Mouse (Mus musculus): ENCODE measurements around the gene Nrcam.

Nrcam gene

GRCm38 (mm10) chr12:44438884-44439283 is 110.2 kb downstream of the Nrcam start:
- peak; percentile 61 to 63 for DNase-seq

- no peak for DNase-seq
Observed at GRCm38 (mm10) chr12:44440230-44440629, 111.5 kb downstream of the Nrcam start.

GRCm38 (mm10) chr12:44450930-44451329 is 122.2 kb downstream of the Nrcam start:
- DNase-seq = no peak

- DNase-seq = peak; percentile 28 to 39
Observed at GRCm38 (mm10) chr12:44451742-44452141, 123.1 kb downstream of the Nrcam start.

GRCm38 (mm10) chr12:44453791-44454190 is 125.1 kb downstream of the Nrcam start:
- no peak for DNase-seq

- DNase-seq = no peak
Observed at GRCm38 (mm10) chr12:44457961-44458360, 129.3 kb downstream of the Nrcam start.

GRCm38 (mm10) chr12:44462436-44462835 is 133.8 kb downstream of the Nrcam start:
- DNase-seq = peak; percentile 27 to 30

GRCm38 (mm10) chr12:44462976-44463375 is 134.3 kb downstream of the Nrcam start:
- no peak for DNase-seq

GRCm38 (mm10) chr12:44471073-44471472 is 142.4 kb downstream of the Nrcam start:
- no peak for DNase-seq

- no peak for DNase-seq
Observed at GRCm38 (mm10) chr12:44475355-44475754, 146.7 kb downstream of the Nrcam start.

- no peak for DNase-seq
Observed at GRCm38 (mm10) chr12:44479260-44480030, 150.8 kb downstream of the Nrcam start.

- DNase-seq = no peak
Observed at GRCm38 (mm10) chr12:44480031-44480419, 151.3 kb downstream of the Nrcam start.

GRCm38 (mm10) chr12:44481415-44481814 is 152.7 kb downstream of the Nrcam start:
- DNase-seq = no peak

GRCm38 (mm10) chr12:44492759-44493479 is 164.2 kb downstream of the Nrcam start:
- DNase-seq = no peak

- DNase-seq = no peak
Observed at GRCm38 (mm10) chr12:44497762-44498161, 169.1 kb downstream of the Nrcam start.

GRCm38 (mm10) chr12:44498872-44499271 is 170.2 kb downstream of the Nrcam start:
- DNase-seq = no peak

- peak; percentile 33 to 49 for DNase-seq
Observed at GRCm38 (mm10) chr12:44501807-44502487, 173.3 kb downstream of the Nrcam start.

GRCm38 (mm10) chr12:44503737-44504136 is 175.1 kb downstream of the Nrcam start:
- DNase-seq = no peak

GRCm38 (mm10) chr12:44508635-44509034 is 179.9 kb downstream of the Nrcam start:
- no peak for DNase-seq

GRCm38 (mm10) chr12:44509406-44510104 is 180.9 kb downstream of the Nrcam start:
- DNase-seq = no peak

- peak; percentile 60 to 62 for DNase-seq
Observed at GRCm38 (mm10) chr12:44515066-44515465, 186.4 kb downstream of the Nrcam start.

- DNase-seq = peak; percentile 22 to 31
Observed at GRCm38 (mm10) chr12:44519440-44520141, 190.9 kb downstream of the Nrcam start.

Measured in cerebellum, adult 18-20 months (tissue).